Mouse (Mus musculus): ENCODE measurements around the gene Crim1. TPM values are rescaled to one million over a fixed set of nuclear protein-coding genes. Genes with fewer than 3 reads are reported as not detected.

Crim1 gene
- total RNA-seq (2021) = 100 to 1,000 TPM; 118 to 130 TPM

GRCm38 (mm10) chr17:78199626-78200560 is at the start of gene Crim1:
Gene Crim1, plus strand, starts transcription at chr17:78200248.
- DNase-seq (ENCODE audit: extremely low spot score in 1 of 2, low spot score in 1 of 2) = peak; percentile 59 to 66

GRCm38 (mm10) chr17:78151479-78152282 is 48.4 kb upstream of the Crim1 start:
- DNase-seq (ENCODE audit: extremely low spot score in 1 of 2, low spot score in 1 of 2) = no peak

- peak; percentile 22 to 59 for DNase-seq (ENCODE audit: extremely low spot score in 1 of 2, low spot score in 1 of 2)
These were observed 36.8 kb upstream of the Crim1 start for GRCm38 (mm10) chr17:78163278-78163677.

GRCm38 (mm10) chr17:78163724-78164236 is 36.3 kb upstream of the Crim1 start:
- no peak for DNase-seq (ENCODE audit: extremely low spot score in 1 of 2, low spot score in 1 of 2)

GRCm38 (mm10) chr17:78165855-78166254 is 34.2 kb upstream of the Crim1 start:
- no peak for DNase-seq (ENCODE audit: extremely low spot score in 1 of 2, low spot score in 1 of 2)

- no peak for DNase-seq (ENCODE audit: extremely low spot score in 1 of 2, low spot score in 1 of 2)
These were observed 33.5 kb upstream of the Crim1 start for GRCm38 (mm10) chr17:78166566-78166965.

- no peak for DNase-seq (ENCODE audit: extremely low spot score in 1 of 2, low spot score in 1 of 2)
These were observed 27.7 kb upstream of the Crim1 start for GRCm38 (mm10) chr17:78172371-78172770.

- DNase-seq (ENCODE audit: extremely low spot score in 1 of 2, low spot score in 1 of 2) = no peak
These were observed 19.3 kb upstream of the Crim1 start for GRCm38 (mm10) chr17:78180766-78181165.

- DNase-seq (ENCODE audit: extremely low spot score in 1 of 2, low spot score in 1 of 2) = no peak
These were observed 3.9 kb upstream of the Crim1 start for GRCm38 (mm10) chr17:78196184-78196583.

GRCm38 (mm10) chr17:78197111-78197510 is 2.9 kb upstream of the Crim1 start:
- peak in 1 of 2 experiments; percentile 47 for DNase-seq (ENCODE audit: extremely low spot score in 1 of 2, low spot score in 1 of 2)

- no peak for DNase-seq (ENCODE audit: extremely low spot score in 1 of 2, low spot score in 1 of 2)
These were observed 1.9 kb upstream of the Crim1 start for GRCm38 (mm10) chr17:78198140-78198539.

GRCm38 (mm10) chr17:78198820-78199219 is 1.2 kb upstream of the Crim1 start:
- no peak for DNase-seq (ENCODE audit: extremely low spot score in 1 of 2, low spot score in 1 of 2)

- DNase-seq (ENCODE audit: extremely low spot score in 1 of 2, low spot score in 1 of 2) = no peak
These were observed 820 bp upstream of the Crim1 start for GRCm38 (mm10) chr17:78199231-78199625.

GRCm38 (mm10) chr17:78200561-78201220 is 643 bp downstream of the Crim1 start:
- DNase-seq (ENCODE audit: extremely low spot score in 1 of 2, low spot score in 1 of 2) = peak; percentile 19 to 41

- peak in 1 of 2 experiments; percentile 36 for DNase-seq (ENCODE audit: extremely low spot score in 1 of 2, low spot score in 1 of 2)
These were observed 1.4 kb downstream of the Crim1 start for GRCm38 (mm10) chr17:78201221-78202058.

- no peak for DNase-seq (ENCODE audit: extremely low spot score in 1 of 2, low spot score in 1 of 2)
These were observed 2.2 kb downstream of the Crim1 start for GRCm38 (mm10) chr17:78202221-78202620.

- no peak for DNase-seq (ENCODE audit: extremely low spot score in 1 of 2, low spot score in 1 of 2)
These were observed 2.7 kb downstream of the Crim1 start for GRCm38 (mm10) chr17:78202756-78203155.

- no peak for DNase-seq (ENCODE audit: extremely low spot score in 1 of 2, low spot score in 1 of 2)
These were observed 3.4 kb downstream of the Crim1 start for GRCm38 (mm10) chr17:78203478-78203877.

- DNase-seq (ENCODE audit: extremely low spot score in 1 of 2, low spot score in 1 of 2) = no peak
These were observed 6.4 kb downstream of the Crim1 start for GRCm38 (mm10) chr17:78206421-78206820.

GRCm38 (mm10) chr17:78207246-78207645 is 7.2 kb downstream of the Crim1 start:
- DNase-seq (ENCODE audit: extremely low spot score in 1 of 2, low spot score in 1 of 2) = no peak
